In genomic region chr9:44882981-44883569, GRCm38 (mm10) we compare ENCODE assay signal across 8 mouse cellular contexts. TPM values are rescaled to one million over a fixed set of nuclear protein-coding genes. Genes with fewer than 3 reads are reported as not detected.
A peak's percentile ranks its signal among the peaks of the same experiment; 100 is the strongest.
DNase-seq lines count a peak whose midpoint lies in the region; ATAC-seq and TF ChIP-seq lines count a peak whose summit lies in the region.

No protein-coding gene starts in this region.

- TF ChIP-seq CTCF in kidney, postnatal 0 days (IDR thresholded peaks at IDR 0.05; ENCODE audit: low read depth), result no peak; the same call in 1 of the 2 replicates
- no peak for TF ChIP-seq CTCF in layer of hippocampus, adult 2 months (conservative IDR thresholded peaks at IDR 0.05)

- no peak overlapping the region for H3K27ac ChIP-seq in kidney, postnatal 0 days
- peak overlapping the region; percentile 99 for H3K27ac ChIP-seq in forebrain, embryonic 12.5 days
- H3K27ac ChIP-seq in layer of hippocampus, adult 2 months, result peak overlapping the region; percentile 100
- no peak overlapping the region for H3K27ac ChIP-seq in macrophage

- peak overlapping the region; percentile 91 for H3K4me2 ChIP-seq in kidney, postnatal 0 days (ENCODE audit: low read length)
- peak overlapping the region; percentile 88 for H3K4me2 ChIP-seq in forebrain, embryonic 12.5 days

- peaks cover 27% of the 10 kb centered on the region for H3K79me2 ChIP-seq in macrophage (ENCODE audit: inconsistent target)

- WGBS in kidney, postnatal 0 days, result under 1% methylated on average over 21 of the region's 21 CpGs
- under 1% methylated on average over 21 of the region's 21 CpGs for whole genome bisulfite sequencing in forebrain, embryonic 12.5 days
- WGBS in macrophage (ENCODE audit: missing documents), result 3% methylated on average over 19 of the region's 21 CpGs

- H3K27me3 ChIP-seq in kidney, postnatal 0 days (ENCODE audit: insufficient read depth, low read length), result no peaks in the 10 kb centered on the region
- H3K27me3 ChIP-seq in forebrain, embryonic 12.5 days, result no peaks in the 10 kb centered on the region
- no peaks in the 10 kb centered on the region for H3K27me3 ChIP-seq in splenic B cell, adult 2 months (ENCODE audit: control insufficient read depth, insufficient read depth, low read length, poor library complexity, severe bottlenecking)

- peak; percentile 2; the same call in 1 of the 2 replicates for ATAC-seq in kidney, postnatal 0 days (replicated peaks; ENCODE audit: low FRiP score, low read depth)
- ATAC-seq in activated CD4-positive, CD25-positive, alpha-beta regulatory T cell, adult 4 months, result peak; percentile 17
- ATAC-seq in forebrain, embryonic 12.5 days (ENCODE audit: low FRiP score), result no peak

- H3K4me1 ChIP-seq in kidney, postnatal 0 days (replicated peaks; ENCODE audit: insufficient read depth, low read length), result peaks cover 6% of the 10 kb centered on the region
- peaks cover 24% of the 10 kb centered on the region for H3K4me1 ChIP-seq in forebrain, embryonic 12.5 days

- 0 out of 2 replicates have a peak overlapping the region, but pooled peaks have one; percentile 8 for H3K9ac ChIP-seq in kidney, postnatal 0 days (ENCODE audit: low read depth, low read length)
- H3K9ac ChIP-seq in forebrain, embryonic 12.5 days, result peak overlapping the region; percentile 81

- peak overlapping the region; percentile 85 for H3K4me3 ChIP-seq in kidney, postnatal 0 days (replicated peaks; ENCODE audit: low read depth, low read length)
- H3K4me3 ChIP-seq in forebrain, embryonic 12.5 days (replicated peaks), result peak overlapping the region; percentile 94
- peak overlapping the region; percentile 94 for H3K4me3 ChIP-seq in layer of hippocampus, adult 2 months
- H3K4me3 ChIP-seq in macrophage (ENCODE audit: inconsistent target), result peak overlapping the region; percentile 71

- peak; percentile 58 for DNase-seq in kidney, postnatal 0 days (ENCODE audit: low spot score)
- no peak for DNase-seq in kidney, postnatal 10 days
- DNase-seq in layer of hippocampus, adult 2 months (ENCODE audit: low spot score in 2 of 2), result peak; percentile 71 to 77
- peak; percentile 64 for DNase-seq in splenic B cell, adult 2 months (ENCODE audit: low read depth, low spot score)
- DNase-seq in spleen, adult 18-20 months, result no peak

- H3K36me3 ChIP-seq in kidney, postnatal 0 days (ENCODE audit: insufficient read depth, low read length), result no peaks in the 10 kb centered on the region
- no peaks in the 10 kb centered on the region for H3K36me3 ChIP-seq in forebrain, embryonic 12.5 days (replicated peaks)
- H3K36me3 ChIP-seq in macrophage (ENCODE audit: inconsistent target), result no peaks in the 10 kb centered on the region
- H3K36me3 ChIP-seq in splenic B cell, adult 2 months (ENCODE audit: control insufficient read depth, insufficient read depth, low read length, poor library complexity, severe bottlenecking), result no peaks in the 10 kb centered on the region

- no peaks in the 10 kb centered on the region for H3K9me3 ChIP-seq in kidney, postnatal 0 days (replicated peaks; ENCODE audit: low read length)
- no peaks in the 10 kb centered on the region for H3K9me3 ChIP-seq in forebrain, embryonic 12.5 days

RNA-seq across cellular contexts. Expression of gene Kmt2a, which starts 2.0 kb away (rescaled TPM):
- 6.6 and 9.5 TPM in 2 replicates for polyA plus RNA-seq in kidney, postnatal 0 days (2015; fragmentation: Nextera tagmentation; extraction: Ambion mirVana)
- 10 to 100 TPM; 28.7 to 31.1 TPM for polyA plus RNA-seq in activated CD4-positive, CD25-positive, alpha-beta regulatory T cell, adult 4 months (2017; shearing (Covaris generic))
- polyA plus RNA-seq in forebrain, embryonic 12.5 days (2016; fragmentation: Nextera tagmentation; extraction: Ambion mirVana), result 27.4 and 28.3 TPM in 2 replicates
- 10 to 100 TPM; 68.3 to 80.7 TPM for total RNA-seq in layer of hippocampus, adult 2 months (2021)
- 100 to 1,000 TPM in 25 of 26 experiments, 10 to 100 TPM in 1; 81.2 to 493 (median 210) TPM for total RNA-seq in macrophage (2018; cell fraction: chromatin; rRNA removed)
- total RNA-seq in macrophage (2018; cell fraction: cytosol; rRNA removed), result 10 to 100 TPM; 13.6 to 31.3 (median 21.3) TPM
- 100 to 1,000 TPM in 8 of 26 experiments, 10 to 100 TPM in 18; 47.2 to 225 (median 82.2) TPM for total RNA-seq in macrophage (2018; cell fraction: nucleus; rRNA removed)
- 8.0 to 17.8 TPM (median 11.8 TPM) in 3 replicates for polyA plus RNA-seq in macrophage (2018)

RNA-seq across cellular contexts. Expression of gene Atp5l, which starts 37.5 kb away (rescaled TPM):
- polyA plus RNA-seq in kidney, postnatal 0 days (2015; fragmentation: Nextera tagmentation; extraction: Ambion mirVana), result 1,237 and 1,429 TPM in 2 replicates
- polyA plus RNA-seq in activated CD4-positive, CD25-positive, alpha-beta regulatory T cell, adult 4 months (2017; shearing (Covaris generic)), result 100 to 1,000 TPM; 538 to 670 TPM
- polyA plus RNA-seq in forebrain, embryonic 12.5 days (2016; fragmentation: Nextera tagmentation; extraction: Ambion mirVana), result 524 and 567 TPM in 2 replicates
- total RNA-seq in layer of hippocampus, adult 2 months (2021), result 100 to 1,000 TPM; 309 to 349 TPM
- 10 to 100 TPM; 18.6 to 73.1 (median 41.7) TPM for total RNA-seq in macrophage (2018; cell fraction: chromatin; rRNA removed)
- total RNA-seq in macrophage (2018; cell fraction: cytosol; rRNA removed), result 100 to 1,000 TPM; 373 to 557 (median 450) TPM
- 100 to 1,000 TPM in 10 of 26 experiments, 10 to 100 TPM in 16; 38.5 to 162 (median 89.3) TPM for total RNA-seq in macrophage (2018; cell fraction: nucleus; rRNA removed)
- 222 to 622 TPM (median 524 TPM) in 3 replicates for polyA plus RNA-seq in macrophage (2018)

Comparison
In these comparisons a context has a peak if more than half of its experiments do, and no peak if none do; other contexts are left out.
1. DNase-seq: peak in kidney, postnatal 0 days (single experiment), layer of hippocampus, adult 2 months (2 of 2) and splenic B cell, adult 2 months (single experiment); none in kidney, postnatal 10 days (single experiment) and spleen, adult 18-20 months (0 of 2).
2. H3K27ac ChIP-seq: peak in forebrain, embryonic 12.5 days (single experiment) and layer of hippocampus, adult 2 months (single experiment); none in kidney, postnatal 0 days (single experiment) and macrophage (single experiment).
3. Peak in every context shown above with its lines, with median percentiles within 50 percentile points of each other: H3K4me3 ChIP-seq.